Mouse (Mus musculus) embryonic facial prominence, embryonic 13.5 days (tissue): ENCODE data around the gene Olfr786. TPM values are rescaled to one million over a fixed set of nuclear protein-coding genes. Genes with fewer than 3 reads are reported as not detected.

ENCODE experiments used
- ATAC-seq: fragments of 200-750 bp; cut with Nextera tagmentation; 2 replicates; pipeline ENCODE4 v1.8.0; 2017; ENCODE audit warnings: low read depth; ENCODE audit not compliant: insufficient number of reproducible peaks, insufficient read depth, low FRiP score, low TSS enrichment
- H3K27ac ChIP-seq: fragments of 300-500 bp; sonication (generic); 2 replicates; pipeline ENCODE4 v1.5.1; 2015; ENCODE audit warnings: moderate library complexity, mild to moderate bottlenecking, inconsistent platforms
- H3K27me3 ChIP-seq: fragments of 300-500 bp; sonication (generic); 2 replicates; pipeline ENCODE4 v1.6.1; 2015; ENCODE audit warnings: mild to moderate bottlenecking, inconsistent platforms
- H3K36me3 ChIP-seq: fragments of 300-500 bp; sonication (generic); 2 replicates; pipeline ENCODE4 v1.6.1; 2015; ENCODE audit warnings: mild to moderate bottlenecking, inconsistent platforms
- H3K4me1 ChIP-seq: fragments of 300-500 bp; sonication (generic); 2 replicates; pipeline ENCODE4 v1.6.1; 2015; ENCODE audit warnings: inconsistent platforms
- H3K4me2 ChIP-seq: fragments of 300-500 bp; sonication (generic); 2 replicates; pipeline ENCODE4 v1.6.1; 2015; ENCODE audit warnings: moderate library complexity, mild to moderate bottlenecking, inconsistent platforms
- H3K4me3 ChIP-seq: fragments of 300-500 bp; sonication (generic); 2 replicates; pipeline ENCODE4 v1.5.1; 2015; ENCODE audit warnings: mild to moderate bottlenecking, inconsistent platforms
- H3K9ac ChIP-seq: fragments of 300-500 bp; sonication (generic); 2 replicates; pipeline ENCODE4 v1.6.1; 2015; ENCODE audit warnings: mild to moderate bottlenecking, inconsistent platforms
- H3K9me3 ChIP-seq: fragments of 300-500 bp; sonication (generic); 2 replicates; pipeline ENCODE4 v1.6.1; 2016; ENCODE audit warnings: inconsistent platforms
- WGBS: fragments of 180-500 bp; shearing (Covaris S2); methylation state at CpG from one replicate; pipeline ENCODE4 v1.1.7; 2015; ENCODE audit warnings: mixed read lengths; 5-methylcytosine and 5-hydroxymethylcytosine counted together
- polyA plus RNA-seq: library from polyadenylated mRNA; unstranded; fragments of >200 nt; fragmentation: Nextera tagmentation; extraction: Ambion mirVana; gene quantifications from 2 replicates; pipeline ENCODE4 v1.2.1, GENCODE M21; 2015

Gene Olfr786
- not detected in 2 replicates for polyA plus RNA-seq

- no peaks in the 10 kb centered on the region for H3K27me3 ChIP-seq
- no peak within 1 kb of the TSS for H3K4me2 ChIP-seq
- H3K9me3 ChIP-seq = no peaks in the 10 kb centered on the region
- no peak for ATAC-seq
- H3K9ac ChIP-seq = no peak within 1 kb of the TSS
- H3K27ac ChIP-seq = no peak within 1 kb of the TSS
- H3K4me3 ChIP-seq = no peak within 1 kb of the TSS
- no peaks in the 10 kb centered on the region for H3K36me3 ChIP-seq
- H3K4me1 ChIP-seq = no peaks in the 10 kb centered on the region
Measured at GRCm38 (mm10) chr10:129427006-129427405, at the start of gene Olfr786. Gene Olfr786 (plus strand): TSS chr10:129427306.

GRCm38 (mm10) chr10:129383783-129384182, 43.3 kb upstream of the Olfr786 start, which contains the start of gene Olfr784:
Gene Olfr784 (plus strand): TSS chr10:129384083.
- Histone ChIP-seq H3K36me3 (no peaks in the 10 kb centered on the region), H3K9me3 (no peaks in the 10 kb centered on the region), H3K9ac (no peak within 1 kb of the TSS), H3K4me1 (no peaks in the 10 kb centered on the region), H3K4me2 (no peak within 1 kb of the TSS), H3K27me3 (no peaks in the 10 kb centered on the region), H3K27ac (no peak within 1 kb of the TSS), H3K4me3 (no peak within 1 kb of the TSS)
- no peak for ATAC-seq

- H3K4me2 ChIP-seq = no peak overlapping the region
- no peaks in the 10 kb centered on the region for H3K36me3 ChIP-seq
- no peak overlapping the region for H3K27ac ChIP-seq
- H3K9me3 ChIP-seq = no peaks in the 10 kb centered on the region
- no peaks in the 10 kb centered on the region for H3K4me1 ChIP-seq
- WGBS = 43% methylated on average over 5 of the region's 5 CpGs
- H3K27me3 ChIP-seq = no peaks in the 10 kb centered on the region
- H3K4me3 ChIP-seq = no peak overlapping the region
- H3K9ac ChIP-seq = no peak overlapping the region
- ATAC-seq = no peak
Measured at GRCm38 (mm10) chr10:129400892-129401291, 26.2 kb upstream of the Olfr786 start.

GRCm38 (mm10) chr10:129405126-129405525, 22.0 kb upstream of the Olfr786 start, which contains the start of gene Olfr785:
Gene Olfr785 (plus strand): TSS chr10:129405426.
- no peak within 1 kb of the TSS for H3K4me2 ChIP-seq
- H3K9ac ChIP-seq = no peak within 1 kb of the TSS
- H3K27me3 ChIP-seq = no peaks in the 10 kb centered on the region
- WGBS = 66% methylated on average over 2 of the region's 2 CpGs
- H3K36me3 ChIP-seq = no peaks in the 10 kb centered on the region
- H3K4me3 ChIP-seq = no peak within 1 kb of the TSS
- no peak within 1 kb of the TSS for H3K27ac ChIP-seq
- no peaks in the 10 kb centered on the region for H3K4me1 ChIP-seq
- ATAC-seq = no peak
- no peaks in the 10 kb centered on the region for H3K9me3 ChIP-seq

- H3K4me2 ChIP-seq = no peak within 1 kb of the TSS
- no peaks in the 10 kb centered on the region for H3K27me3 ChIP-seq
- H3K27ac ChIP-seq = no peak within 1 kb of the TSS
- no peak within 1 kb of the TSS for H3K4me3 ChIP-seq
- H3K9ac ChIP-seq = no peak within 1 kb of the TSS
- 78% methylated on average over 3 of the region's 3 CpGs for WGBS
- no peak for ATAC-seq
- H3K36me3 ChIP-seq = no peaks in the 10 kb centered on the region
- H3K9me3 ChIP-seq = no peaks in the 10 kb centered on the region
- no peaks in the 10 kb centered on the region for H3K4me1 ChIP-seq
Measured at GRCm38 (mm10) chr10:129461562-129461961, 34.5 kb downstream of the Olfr786 start, which contains the start of gene Olfr787. Gene Olfr787 (plus strand): TSS chr10:129461862.

GRCm38 (mm10) chr10:129470698-129471097, 43.6 kb downstream of the Olfr786 start, which contains the start of gene Olfr788:
Gene Olfr788 (plus strand): TSS chr10:129470998.
- H3K27ac ChIP-seq = no peak within 1 kb of the TSS
- no peaks in the 10 kb centered on the region for H3K9me3 ChIP-seq
- H3K27me3 ChIP-seq = no peaks in the 10 kb centered on the region
- H3K4me1 ChIP-seq = no peaks in the 10 kb centered on the region
- H3K9ac ChIP-seq = no peak within 1 kb of the TSS
- no peak within 1 kb of the TSS for H3K4me2 ChIP-seq
- no peak for ATAC-seq
- H3K36me3 ChIP-seq = no peaks in the 10 kb centered on the region
- no peak within 1 kb of the TSS for H3K4me3 ChIP-seq

- H3K9me3 ChIP-seq = no peaks in the 10 kb centered on the region
- H3K9ac ChIP-seq = no peak overlapping the region
- no peaks in the 10 kb centered on the region for H3K4me1 ChIP-seq
- no peaks in the 10 kb centered on the region for H3K36me3 ChIP-seq
- H3K27ac ChIP-seq = no peak overlapping the region
- H3K27me3 ChIP-seq = no peaks in the 10 kb centered on the region
- H3K4me3 ChIP-seq = no peak overlapping the region
- no peak overlapping the region for H3K4me2 ChIP-seq
- ATAC-seq = no peak
- 56% methylated on average over 2 of the region's 2 CpGs for WGBS
Measured at GRCm38 (mm10) chr10:129473256-129473655, 46.1 kb downstream of the Olfr786 start.

GRCm38 (mm10) chr10:129473723-129474122, 46.6 kb downstream of the Olfr786 start:
- Histone ChIP-seq H3K4me3 (no peak overlapping the region), H3K36me3 (no peaks in the 10 kb centered on the region), H3K4me1 (no peaks in the 10 kb centered on the region), H3K27me3 (no peaks in the 10 kb centered on the region), H3K9me3 (no peaks in the 10 kb centered on the region), H3K9ac (no peak overlapping the region), H3K4me2 (no peak overlapping the region), H3K27ac (no peak overlapping the region)
- no peak for ATAC-seq

- H3K36me3 ChIP-seq = no peaks in the 10 kb centered on the region
- no peaks in the 10 kb centered on the region for H3K9me3 ChIP-seq
- WGBS = 54% methylated on average over 2 of the region's 2 CpGs
- H3K4me2 ChIP-seq = no peak within 1 kb of the TSS
- H3K27me3 ChIP-seq = no peaks in the 10 kb centered on the region
- no peak within 1 kb of the TSS for H3K9ac ChIP-seq
- no peak for ATAC-seq
- H3K4me3 ChIP-seq = no peak within 1 kb of the TSS
- H3K4me1 ChIP-seq = no peaks in the 10 kb centered on the region
- H3K27ac ChIP-seq = no peak within 1 kb of the TSS
Measured at GRCm38 (mm10) chr10:129484452-129484851, 57.3 kb downstream of the Olfr786 start, which contains the start of gene Olfr789. Gene Olfr789 (plus strand): TSS chr10:129484752.

Other genes with a start within 250 kb of the Olfr786 start
- gene Olfr772, start 249.4 kb upstream of the Olfr786 start, polyA plus RNA-seq = not detected in 2 replicates
- gene Olfr773, start 239.9 kb upstream of the Olfr786 start, polyA plus RNA-seq = not detected in 2 replicates
- gene Olfr774, start 191.1 kb upstream of the Olfr786 start, polyA plus RNA-seq = not detected in 2 replicates
- not detected in 2 replicates for gene Olfr775, start 178.9 kb upstream of the Olfr786 start, polyA plus RNA-seq
- not detected in 2 replicates for gene Olfr776, start 168.2 kb upstream of the Olfr786 start, polyA plus RNA-seq
- gene Olfr777, start 155.8 kb upstream of the Olfr786 start, polyA plus RNA-seq = not detected in 2 replicates
- not detected in 2 replicates for gene Olfr780, start 109.2 kb upstream of the Olfr786 start, polyA plus RNA-seq
- gene Olfr781, start 98.5 kb upstream of the Olfr786 start, polyA plus RNA-seq = not detected in 2 replicates
- not detected in 2 replicates for gene Olfr782, start 78.5 kb upstream of the Olfr786 start, polyA plus RNA-seq
- gene Olfr784, start 43.2 kb upstream of the Olfr786 start, polyA plus RNA-seq = 0.11 TPM in 1 of 2 replicates, not detected in the other
- gene Olfr785, start 21.9 kb upstream of the Olfr786 start, polyA plus RNA-seq = not detected in 2 replicates
- not detected in 2 replicates for gene Olfr787, start 34.6 kb downstream of the Olfr786 start, polyA plus RNA-seq
- gene Olfr788, start 43.7 kb downstream of the Olfr786 start, polyA plus RNA-seq = not detected in 2 replicates
- not detected in 2 replicates for gene Olfr789, start 57.4 kb downstream of the Olfr786 start, polyA plus RNA-seq
- gene Olfr790, start 71.2 kb downstream of the Olfr786 start, polyA plus RNA-seq = not detected in 2 replicates
- gene Olfr791, start 94.5 kb downstream of the Olfr786 start, polyA plus RNA-seq = not detected in 2 replicates
- not detected in 2 replicates for gene Olfr792, start 111.9 kb downstream of the Olfr786 start, polyA plus RNA-seq
- not detected in 2 replicates for gene Olfr794, start 140.3 kb downstream of the Olfr786 start, polyA plus RNA-seq
- gene Olfr796, start 185.3 kb downstream of the Olfr786 start, polyA plus RNA-seq = not detected in 2 replicates
- gene Olfr798, start 200.6 kb downstream of the Olfr786 start, polyA plus RNA-seq = not detected in 2 replicates
- not detected in 2 replicates for gene Olfr799, start 210.2 kb downstream of the Olfr786 start, polyA plus RNA-seq
- gene Olfr800, start 230.4 kb downstream of the Olfr786 start, polyA plus RNA-seq = not detected in 2 replicates
- gene Olfr801, start 246.6 kb downstream of the Olfr786 start, polyA plus RNA-seq = not detected in 2 replicates